Mouse (Mus musculus): ENCODE data around the gene Ints11.

Gene Ints11

DNA sequence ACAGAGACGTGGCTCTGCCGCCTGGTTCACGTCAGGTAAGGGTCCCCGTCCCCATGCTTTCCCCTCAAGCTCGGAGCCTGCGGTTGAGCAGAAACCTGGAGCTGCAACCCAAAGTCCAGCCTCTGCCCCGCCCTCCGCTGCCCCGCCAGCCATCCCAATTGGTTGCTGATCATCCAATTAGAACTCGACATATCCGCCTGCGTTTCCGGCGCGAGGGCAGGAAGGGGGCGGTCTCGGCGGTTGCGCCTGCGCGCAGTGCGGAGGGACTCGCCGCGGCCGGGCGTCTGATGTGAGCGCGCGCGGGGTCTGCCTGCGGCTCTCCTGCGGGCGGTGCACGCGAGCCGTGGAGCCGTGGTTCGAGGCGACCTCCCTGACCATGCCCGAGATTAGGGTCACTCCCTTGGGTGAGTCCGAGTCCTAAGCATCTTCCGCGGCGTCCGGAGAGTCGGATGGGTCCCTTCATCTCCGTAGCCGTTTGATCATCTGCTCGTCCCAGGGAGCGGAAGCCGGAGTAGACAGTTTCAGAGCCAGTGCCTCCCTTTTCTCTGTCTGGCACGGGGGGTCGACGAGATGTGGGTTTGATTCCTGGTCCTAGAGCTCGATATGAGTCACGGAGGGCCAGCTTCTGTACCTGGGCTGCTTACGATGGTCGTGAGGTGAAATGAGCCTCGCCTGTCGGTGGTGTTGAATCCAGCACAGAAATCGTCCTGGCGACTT, at the start of gene Ints11, which contains the start of gene Cptp:
Gene Ints11, plus strand, starts transcription at position 230 of the 717 bp plus-strand sequence.
Gene Cptp, minus strand, starts transcription at position 124 of the 717 bp plus-strand sequence.
- in situ Hi-C loops (cut with MboI, MseI), result no loop called here

DNA sequence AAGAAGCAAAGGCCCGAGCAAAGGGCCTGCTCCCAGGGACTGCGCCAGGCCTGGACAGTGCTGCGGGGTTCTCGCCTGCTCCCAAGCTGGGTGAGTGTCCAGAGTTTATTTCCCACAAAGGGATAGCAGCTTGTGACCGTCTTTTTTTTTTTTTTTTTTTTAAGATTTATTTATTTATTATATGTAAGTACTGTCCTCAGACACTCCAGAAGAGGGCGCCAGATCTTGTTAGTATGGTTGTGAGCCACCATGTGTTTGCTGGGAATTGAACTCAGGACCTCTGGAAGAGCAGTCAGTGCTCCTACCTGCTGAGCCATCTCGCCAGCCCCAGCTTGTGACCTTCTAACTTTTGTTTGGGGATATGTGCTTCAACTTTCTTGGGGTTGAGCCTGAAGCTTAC, 48.3 kb upstream of the Ints11 start:
- in situ Hi-C loops (cut with MboI, MseI), result no loop called here

DNA sequence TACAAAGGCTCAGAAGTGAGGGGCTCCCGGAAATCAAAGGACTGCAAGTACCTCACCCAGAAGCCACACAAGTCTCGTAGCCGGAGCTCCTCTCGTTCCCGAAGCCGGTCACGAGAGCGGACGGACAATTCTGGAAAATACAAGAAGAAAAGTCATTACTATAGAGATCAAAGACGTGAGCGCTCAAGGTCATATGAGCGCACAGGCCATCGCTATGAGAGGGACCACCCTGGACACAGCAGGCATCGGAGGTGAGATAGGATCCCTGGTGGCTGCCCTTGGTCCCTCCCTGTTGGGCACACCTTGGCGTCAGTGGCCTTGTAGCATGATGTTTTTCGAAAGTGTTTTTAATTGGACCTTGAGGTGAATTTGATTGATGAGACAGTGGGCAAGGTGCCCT, 45.9 kb upstream of the Ints11 start:
- in situ Hi-C loops (cut with MboI, MseI), result no loop called here

DNA sequence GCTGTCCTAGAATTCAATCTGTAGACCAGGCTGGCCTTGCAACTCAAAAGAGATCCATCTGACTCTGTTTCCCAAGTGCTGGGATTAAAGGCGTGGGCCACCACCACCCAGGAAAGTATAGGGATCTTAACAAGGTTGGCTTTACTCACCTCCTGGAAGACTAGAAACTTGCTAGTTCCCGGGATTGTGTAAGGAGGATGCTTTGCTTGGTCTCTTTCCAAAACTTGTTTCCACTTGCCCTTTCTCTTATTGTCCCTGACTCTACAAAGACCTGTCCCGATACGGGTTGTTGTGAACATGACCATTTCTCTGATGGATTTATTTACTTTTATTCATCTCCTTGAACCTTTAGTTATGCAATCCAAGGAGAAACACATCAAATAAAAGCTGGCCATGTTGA, 39.5 kb upstream of the Ints11 start:
- in situ Hi-C loops (cut with MboI, MseI), result no loop called here

DNA sequence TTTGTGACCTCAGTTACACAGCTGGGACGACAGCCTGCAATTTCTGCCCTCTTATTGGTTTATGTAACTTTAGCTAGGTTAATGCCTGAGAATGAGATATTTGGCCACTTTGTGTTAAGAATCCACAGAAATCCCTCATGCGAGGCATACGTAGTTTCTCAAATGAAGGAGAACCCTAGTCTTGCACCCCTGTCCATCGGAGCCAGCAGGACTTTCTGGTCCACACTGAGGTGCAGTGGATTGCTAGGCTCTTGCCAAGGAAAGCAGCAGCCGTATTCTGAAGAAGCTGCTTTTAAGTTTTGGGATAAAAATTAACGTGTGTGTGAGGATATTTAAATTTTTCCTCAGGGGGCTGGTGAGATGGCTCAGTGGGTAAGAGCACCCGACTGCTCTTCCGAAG, 38.8 kb upstream of the Ints11 start:
- in situ Hi-C loops (cut with MboI, MseI), result no loop called here

DNA sequence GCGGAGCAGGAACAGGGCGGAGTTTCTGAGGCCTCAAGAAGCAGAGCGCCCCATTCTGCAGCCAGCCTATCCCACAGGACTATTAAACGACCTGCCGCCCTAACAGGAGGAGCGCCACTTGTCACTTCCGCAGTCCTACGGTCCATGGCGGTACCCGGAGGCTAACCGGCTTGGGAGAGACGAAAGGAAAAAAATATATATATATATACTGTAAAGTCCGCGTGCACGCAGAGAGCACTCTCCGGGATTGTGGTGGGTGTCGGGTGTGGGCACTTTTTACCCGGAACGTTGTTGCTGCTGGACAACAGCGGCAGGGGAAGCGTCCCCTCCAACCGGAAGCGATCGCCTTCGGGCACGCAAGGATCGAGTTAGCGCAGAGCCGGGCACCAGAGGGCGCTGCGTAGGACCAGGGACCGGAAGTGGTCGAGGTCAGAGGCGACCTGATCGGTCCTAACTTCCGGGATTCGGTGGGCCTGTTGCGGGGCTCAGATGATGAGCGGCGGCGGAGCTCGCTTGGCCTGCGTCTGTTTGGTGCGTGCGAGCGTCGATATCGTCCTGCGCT, 38.1 kb upstream of the Ints11 start, which contains the start of gene Aurkaip1:
Gene Aurkaip1, plus strand, starts transcription at position 68 of the 562 bp plus-strand sequence.
- in situ Hi-C loops (cut with MboI, MseI), result no loop called here

DNA sequence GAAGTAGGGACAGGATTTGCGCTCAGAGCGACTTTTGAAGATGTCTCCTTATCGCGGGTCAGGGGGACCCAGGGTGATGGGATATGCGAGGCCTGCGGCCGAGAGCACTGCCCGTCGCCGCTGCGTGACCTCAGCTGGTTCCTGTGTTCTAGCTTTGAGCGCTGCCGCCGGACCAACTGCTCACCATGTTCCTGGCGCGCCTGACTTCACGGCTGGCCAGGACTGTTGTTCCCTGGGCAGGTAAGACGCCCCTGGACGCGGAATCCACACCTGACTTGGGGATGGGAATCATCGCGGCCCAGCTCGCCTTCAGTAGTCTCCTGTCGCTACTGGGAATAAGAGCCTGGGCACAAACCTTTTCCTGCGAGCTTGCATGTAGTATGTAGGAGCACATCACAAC, 37.5 kb upstream of the Ints11 start:
- in situ Hi-C loops (cut with MboI, MseI), result no loop called here

DNA sequence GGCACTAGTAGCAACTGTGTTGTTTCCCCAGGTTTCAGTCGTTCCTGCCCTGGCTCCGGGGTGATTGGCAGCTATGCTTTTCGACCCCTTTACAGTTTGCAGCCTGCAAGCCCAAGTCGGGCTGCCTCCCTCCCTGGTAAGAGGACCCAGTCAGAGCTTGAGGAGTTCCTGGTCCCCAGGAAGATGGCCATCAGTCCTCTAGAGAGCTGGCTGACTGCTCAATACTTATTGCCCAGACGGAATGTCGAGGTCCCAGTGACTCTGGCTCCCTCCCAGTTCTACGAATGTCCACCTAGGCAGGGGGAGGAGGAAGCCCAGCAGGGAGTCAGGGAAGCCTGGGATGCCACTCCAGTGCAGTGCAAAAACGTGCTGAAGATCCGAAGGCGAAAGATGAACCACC, 37.0 kb upstream of the Ints11 start:
- in situ Hi-C loops (cut with MboI, MseI), result no loop called here

DNA sequence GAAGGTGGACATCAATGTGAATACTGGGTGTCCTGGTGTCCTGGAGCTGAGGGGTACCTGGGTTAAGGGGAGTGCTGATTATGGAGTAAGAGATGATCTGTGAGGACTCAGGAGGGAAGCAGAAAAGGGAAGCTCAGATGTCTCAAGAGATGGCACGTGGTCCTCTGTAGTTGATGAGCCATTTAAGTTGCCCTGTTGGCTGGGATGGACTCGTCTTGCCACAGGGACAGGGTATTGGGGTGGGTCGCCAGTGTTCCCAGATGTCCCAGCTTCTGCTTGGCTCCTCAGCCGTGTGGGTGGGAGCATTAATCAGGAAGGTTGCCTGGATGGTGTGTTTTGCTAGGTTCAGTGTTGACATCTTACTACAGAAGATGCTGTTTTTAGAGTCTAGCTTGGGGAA, 36.1 kb upstream of the Ints11 start:
- in situ Hi-C loops (cut with MboI, MseI), result no loop called here

DNA sequence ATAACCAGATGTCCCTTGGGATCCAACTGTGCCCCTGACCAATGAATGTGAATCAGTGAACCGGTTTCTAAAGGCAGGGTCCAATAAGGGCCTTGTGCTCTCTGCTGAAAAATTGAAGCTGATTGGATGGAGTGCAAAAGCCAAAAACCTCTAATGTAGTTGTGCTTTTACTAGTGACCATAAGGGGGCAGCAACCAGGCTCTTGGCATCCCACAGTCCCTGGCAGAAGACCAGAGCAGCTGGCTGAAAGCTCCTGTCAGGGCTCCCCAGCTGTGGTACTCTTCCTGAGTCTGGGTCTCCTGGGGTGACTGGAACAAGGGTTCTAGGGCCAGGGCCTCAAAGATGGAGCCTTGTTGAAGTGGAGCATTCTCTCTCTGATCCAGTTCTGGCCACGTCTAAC, 35.5 kb upstream of the Ints11 start:
- in situ Hi-C loops (cut with MboI, MseI), result no loop called here

DNA sequence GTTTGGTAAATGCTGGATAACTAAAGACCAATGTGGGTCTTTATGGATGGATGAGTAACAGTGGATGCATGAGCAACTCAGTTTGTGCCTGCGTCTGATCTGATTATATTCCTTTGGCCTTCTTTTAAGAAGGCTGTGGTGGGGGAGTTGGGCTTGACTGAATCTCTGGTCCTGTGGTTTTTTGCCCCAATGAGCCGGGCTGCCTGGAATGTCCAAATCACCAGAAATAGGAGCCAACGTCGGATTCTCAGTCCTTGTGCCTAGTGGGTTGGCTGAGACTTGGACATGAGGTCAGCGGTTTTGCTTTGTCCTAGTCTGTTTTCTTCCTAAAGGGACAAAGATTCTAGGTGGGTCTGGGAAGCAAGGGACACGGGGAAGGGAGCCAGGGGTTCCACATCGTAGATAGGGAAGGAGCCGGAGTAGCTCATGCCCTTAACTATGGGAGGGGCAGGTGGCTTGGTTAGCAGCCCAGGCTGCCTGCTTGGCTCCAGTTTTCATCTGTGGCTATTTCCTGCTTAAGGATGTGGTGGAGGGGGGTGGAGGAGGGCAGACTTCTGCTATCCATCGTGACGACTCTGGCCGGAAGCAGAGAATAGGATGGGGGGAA, 31.8 kb upstream of the Ints11 start:
- in situ Hi-C loops (cut with MboI, MseI), result no loop called here

DNA sequence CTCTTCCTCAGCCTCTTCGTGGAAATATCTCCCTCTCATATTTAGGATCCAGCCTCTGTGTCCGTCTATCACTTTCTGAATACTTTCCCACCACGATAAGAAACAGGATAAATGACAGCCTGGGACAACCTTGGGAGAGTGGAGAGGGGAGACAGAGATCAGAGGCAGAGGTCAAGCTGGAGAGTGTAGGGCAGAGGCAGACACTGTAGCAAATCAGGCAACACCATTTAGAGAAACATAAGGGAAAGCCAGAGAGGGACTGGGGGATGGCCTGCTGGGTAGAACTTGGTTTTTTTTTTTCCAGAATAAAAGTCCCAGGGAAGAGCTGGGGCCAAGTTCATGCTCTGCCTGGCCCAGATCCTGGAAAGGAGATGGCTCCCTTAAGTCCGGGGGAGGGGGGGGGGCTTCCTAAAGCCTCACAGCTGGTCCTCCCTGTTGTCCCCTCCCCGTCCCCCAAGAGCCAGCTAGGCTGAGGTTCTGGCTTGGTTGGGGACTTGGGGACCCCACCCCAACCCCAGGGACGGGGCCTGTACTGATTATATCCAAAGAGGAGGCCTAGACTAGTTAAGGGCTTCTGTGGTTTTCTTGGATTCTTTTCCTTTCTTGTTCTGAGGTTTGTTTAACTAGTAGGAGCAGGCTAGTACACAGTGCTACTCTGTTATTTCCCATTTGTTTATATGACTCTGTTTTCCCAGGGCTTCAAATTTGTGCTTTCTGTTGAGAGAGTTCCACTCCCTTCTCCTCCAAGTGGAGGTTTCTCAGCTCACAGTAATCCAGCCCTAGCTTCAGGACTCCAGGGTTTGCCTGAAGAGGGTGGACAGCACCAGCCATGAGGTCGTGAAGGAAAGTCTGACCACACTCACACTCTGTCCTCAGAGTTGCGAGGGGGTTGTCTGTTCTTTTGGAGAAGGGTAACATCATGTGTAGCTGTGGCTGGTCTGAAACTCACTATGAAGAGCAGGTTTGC, 30.9 kb upstream of the Ints11 start:
- in situ Hi-C loops (cut with MboI, MseI), result no loop called here

DNA sequence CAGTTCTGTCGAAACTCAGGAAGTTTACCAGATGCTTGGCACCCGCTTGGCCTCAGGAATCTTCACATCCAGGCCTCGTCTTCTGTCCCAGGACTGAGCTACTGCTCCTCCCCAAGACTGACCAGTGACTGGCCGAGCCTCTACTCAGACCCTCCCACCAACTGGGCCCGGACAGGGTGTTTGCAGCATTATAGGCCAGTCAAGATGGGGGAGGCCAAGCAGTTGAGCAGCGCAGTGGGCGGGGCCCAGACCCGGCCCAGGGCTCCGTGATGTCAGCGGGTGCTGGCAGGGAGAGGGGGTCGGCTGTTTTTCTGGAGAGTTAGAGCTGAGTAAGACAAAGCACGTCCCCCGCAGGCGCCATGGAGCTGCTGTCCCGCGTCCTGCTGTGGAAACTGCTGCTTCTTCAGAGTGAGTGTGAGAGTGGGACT, 29.8 kb upstream of the Ints11 start, which contains the start of gene Mxra8:
Gene Mxra8, plus strand, starts transcription at position 198 of the 428 bp plus-strand sequence.
- in situ Hi-C loops (cut with MboI, MseI), result no loop called here

DNA sequence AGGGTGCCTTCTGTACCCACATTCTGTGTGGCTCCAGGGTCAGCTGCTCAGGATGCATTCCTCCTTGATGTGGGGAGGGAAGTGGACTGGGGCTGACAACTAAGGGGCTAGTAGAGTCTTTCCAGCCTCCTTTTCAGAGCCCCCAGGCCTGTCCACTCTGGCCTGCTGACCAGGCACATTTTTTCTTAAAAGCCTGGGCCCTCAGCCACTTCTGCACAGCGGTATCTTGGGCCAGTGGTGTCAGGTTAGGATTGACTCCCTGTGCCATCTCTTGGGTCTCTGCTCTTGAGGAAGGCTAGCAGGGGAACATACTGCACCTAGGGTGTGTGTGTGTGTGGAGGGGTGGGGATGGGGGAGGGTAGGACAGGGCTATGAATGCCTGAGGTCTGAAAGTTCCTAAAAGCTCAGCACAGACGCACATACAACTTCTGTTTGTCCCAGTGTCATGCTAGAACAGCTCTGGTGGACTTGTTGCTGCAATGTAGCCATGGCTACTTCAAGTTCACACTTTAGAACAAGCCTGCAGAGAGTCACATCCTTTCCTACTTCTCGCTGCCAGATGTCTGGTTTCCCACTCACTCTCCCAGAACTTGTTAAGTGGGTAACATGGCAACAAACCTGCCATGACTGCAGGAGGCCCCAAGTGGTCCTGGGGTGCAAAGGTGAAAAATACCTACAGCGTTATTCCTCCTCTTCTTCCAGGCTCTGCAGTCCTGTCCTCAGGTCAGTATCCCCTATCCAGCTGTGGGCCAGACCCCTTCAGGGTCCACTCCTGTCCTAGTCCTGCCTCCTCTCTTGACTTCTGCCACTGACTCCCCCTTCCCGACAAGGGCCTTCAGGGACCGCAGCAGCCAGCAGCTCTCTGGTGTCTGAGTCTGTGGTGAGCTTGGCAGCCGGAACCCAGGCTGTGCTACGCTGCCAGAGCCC, 29.0 kb upstream of the Ints11 start:
- in situ Hi-C loops (cut with MboI, MseI), result no loop called here

DNA sequence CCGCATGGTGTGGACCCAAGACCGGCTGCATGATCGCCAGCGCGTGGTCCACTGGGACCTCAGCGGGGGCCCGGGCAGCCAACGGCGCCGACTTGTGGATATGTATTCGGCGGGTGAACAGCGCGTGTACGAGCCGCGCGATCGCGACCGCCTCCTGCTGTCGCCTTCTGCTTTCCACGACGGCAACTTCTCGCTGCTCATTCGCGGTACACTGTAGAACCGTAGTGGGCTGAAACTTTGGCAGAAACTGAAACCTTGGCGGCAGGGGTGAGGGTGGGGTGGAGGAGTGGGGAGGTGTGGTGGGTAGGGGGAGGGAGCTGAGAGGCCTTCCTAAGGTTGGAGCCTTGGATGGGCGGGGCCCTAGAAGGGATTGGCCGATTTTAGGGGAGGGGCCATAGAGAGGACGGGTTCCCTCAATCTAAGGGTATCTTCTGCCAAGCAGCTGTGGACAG, 28.3 kb upstream of the Ints11 start:
- in situ Hi-C loops (cut with MboI, MseI), result no loop called here

DNA sequence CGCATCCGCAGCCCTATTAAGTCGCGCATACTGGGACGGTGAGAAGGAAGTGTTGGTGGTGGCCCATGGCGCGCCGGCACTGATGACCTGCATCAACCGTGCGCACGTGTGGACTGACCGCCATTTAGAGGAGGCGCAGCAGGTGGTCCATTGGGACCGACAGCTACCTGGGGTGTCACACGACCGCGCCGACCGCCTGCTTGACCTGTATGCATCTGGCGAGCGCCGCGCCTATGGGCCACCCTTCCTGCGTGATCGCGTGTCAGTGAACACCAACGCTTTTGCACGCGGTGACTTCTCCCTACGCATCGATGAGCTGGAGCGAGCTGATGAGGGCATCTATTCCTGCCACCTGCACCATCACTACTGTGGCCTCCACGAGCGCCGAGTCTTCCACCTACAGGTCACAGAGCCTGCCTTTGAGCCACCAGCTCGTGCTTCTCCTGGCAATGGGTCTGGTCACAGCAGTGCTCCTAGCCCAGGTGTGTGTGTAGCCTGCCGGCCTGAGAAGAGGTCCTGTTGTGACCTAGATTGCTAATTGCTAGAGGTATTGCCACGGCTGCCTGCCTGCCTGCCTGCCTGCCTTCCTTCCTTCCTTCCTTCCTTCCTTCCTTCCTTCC, 27.6 kb upstream of the Ints11 start:
- in situ Hi-C loops (cut with MboI, MseI), result no loop called here

DNA sequence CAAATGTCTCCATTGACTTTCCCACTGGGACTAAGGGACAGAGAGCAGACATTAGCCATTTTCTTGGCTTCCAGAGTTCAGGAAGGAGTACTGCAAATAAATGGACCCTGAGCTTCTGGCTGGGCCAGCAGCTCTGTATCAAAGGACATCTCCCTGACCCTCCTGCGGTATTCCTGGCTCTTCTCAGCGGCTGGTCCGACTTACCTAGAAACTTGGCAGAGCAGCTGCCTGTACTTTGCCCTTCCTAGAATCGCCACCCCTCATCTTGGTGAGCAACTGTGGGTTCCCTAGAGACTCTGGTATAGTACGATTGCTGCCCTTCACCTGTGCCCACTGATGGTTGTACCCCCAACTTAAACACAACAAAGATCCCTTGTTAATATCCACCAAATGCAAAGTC, 26.1 kb upstream of the Ints11 start:
- in situ Hi-C loops (cut with MboI, MseI), result no loop called here

DNA sequence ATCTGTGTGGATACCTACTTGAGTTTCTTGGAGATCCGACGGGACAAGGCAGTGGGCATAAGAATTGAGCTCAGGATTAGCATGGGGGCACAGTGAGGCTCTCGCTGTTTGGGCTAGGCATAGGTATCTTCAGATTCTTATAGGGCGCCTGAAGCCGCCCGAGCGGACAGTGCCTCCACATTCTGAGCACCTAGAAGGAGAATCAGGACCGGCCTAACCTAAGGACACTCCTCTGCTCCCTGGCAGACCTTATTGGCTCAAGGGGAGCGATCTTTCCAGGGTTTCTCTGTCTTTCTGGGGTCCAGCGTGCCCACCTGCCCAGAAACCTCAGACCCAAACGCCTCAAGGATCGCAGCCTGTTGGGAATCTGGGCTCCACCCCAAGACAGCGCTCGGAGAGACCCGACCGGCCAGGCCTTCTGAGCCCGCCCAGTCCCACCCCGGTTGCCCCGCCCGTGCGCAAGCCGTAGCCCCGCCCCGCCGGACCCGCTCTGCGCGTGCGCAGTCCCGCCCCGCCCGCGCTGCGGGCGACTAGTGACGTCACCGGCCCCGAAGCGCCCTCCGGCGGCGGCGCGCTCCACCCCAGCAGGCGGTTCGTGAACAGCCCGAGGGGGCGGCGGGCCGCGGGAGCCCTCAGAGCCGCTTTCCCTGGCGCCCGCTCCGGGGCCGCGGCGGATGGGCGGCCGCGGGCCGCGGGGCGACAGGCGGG, 22.3 kb upstream of the Ints11 start, which contains the start of gene Dvl1:
Gene Dvl1, plus strand, starts transcription at position 532 of the 708 bp plus-strand sequence.
- in situ Hi-C loops (cut with MboI, MseI), result no loop called here

DNA sequence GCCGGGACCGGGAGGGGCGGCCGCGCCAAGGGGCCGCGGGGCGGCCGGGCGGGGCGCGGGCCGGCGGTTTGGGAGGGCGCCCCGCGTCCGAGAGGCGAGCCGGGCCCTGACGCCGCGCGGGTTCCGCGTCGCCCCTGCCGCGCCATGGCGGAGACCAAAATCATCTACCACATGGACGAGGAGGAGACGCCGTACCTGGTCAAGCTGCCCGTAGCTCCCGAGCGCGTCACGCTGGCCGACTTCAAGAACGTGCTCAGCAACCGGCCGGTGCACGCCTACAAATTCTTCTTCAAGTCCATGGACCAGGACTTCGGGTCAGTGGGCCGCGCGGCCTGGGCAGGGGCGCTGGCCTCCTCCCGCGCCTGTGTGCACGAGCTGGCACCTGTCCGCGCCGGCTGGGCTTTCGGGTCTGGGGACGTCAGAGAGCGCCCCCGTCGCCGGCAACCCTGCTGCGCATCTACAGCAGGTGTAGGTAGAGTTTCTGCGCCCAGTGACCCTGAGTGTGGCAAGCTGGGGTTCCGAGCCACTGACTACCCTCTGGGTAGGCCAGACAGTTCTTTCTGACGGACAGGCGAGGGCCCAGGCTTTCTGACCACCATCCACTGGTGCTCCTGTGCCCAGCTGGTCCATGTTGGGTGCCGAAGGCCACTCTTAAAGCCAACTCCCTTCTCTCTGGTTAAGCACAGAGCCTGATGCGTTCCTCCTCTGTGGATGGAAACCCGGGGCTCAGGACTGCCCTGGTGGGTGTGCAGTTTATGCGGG, 21.6 kb upstream of the Ints11 start:
- in situ Hi-C loops (cut with MboI, MseI), result no loop called here
